Mouse (Mus musculus) retina, postnatal 7 days (tissue): ENCODE results near the gene Tmem132d.
"Not testable (repeated sequence)": the region's sequence is repeated elsewhere in the genome, so short reads cannot be mapped to it uniquely, and the experiment has no call there.

Experiments used
- DNase-seq: peaks from one replicate; pipeline ENCODE4 v3.0.0-alpha.2; 2012; ENCODE audit warnings: low read depth, low spot score

Tmem132d gene

DNA sequence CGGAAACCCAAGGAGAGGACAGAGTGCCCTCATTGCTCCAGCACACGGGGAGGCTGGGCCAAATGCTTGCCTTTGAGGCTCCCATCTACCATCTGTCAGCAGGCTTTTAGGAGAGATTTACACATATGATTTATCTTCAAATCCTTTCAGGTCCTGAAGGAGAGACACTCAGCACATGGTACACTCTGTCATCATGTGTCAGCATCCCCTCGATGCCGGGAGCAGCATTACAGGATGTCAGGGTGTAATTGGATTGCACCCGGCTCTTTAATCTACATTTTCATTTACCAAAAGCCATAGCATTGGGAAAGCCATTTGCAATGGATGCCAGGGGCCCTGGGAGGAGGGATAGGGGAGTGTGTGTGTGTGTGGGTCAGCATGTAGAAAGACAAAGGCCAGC is 651.7 kb downstream of the Tmem132d start:
- DNase-seq = peak; percentile 9

DNA sequence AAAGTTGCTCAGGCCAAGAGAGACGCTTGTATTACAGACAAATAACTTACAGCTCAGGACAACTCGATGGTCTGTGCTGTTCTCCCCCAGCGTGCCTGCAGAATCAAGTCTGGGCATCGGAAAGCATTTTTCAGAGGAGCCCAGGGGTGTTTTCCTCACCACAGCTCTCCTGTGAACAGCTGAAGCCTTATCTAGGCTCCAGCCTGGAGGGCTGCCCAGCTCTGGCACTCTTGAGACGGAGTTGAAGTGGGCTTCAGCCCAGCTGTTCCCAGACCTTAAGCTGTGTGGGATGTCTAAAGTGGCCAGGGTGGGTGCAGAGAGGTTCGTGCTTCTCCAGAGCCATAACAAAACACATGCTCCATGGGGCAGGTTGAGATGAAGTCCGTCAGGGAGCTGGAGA is 657.1 kb downstream of the Tmem132d start:
- DNase-seq = no peak

DNA sequence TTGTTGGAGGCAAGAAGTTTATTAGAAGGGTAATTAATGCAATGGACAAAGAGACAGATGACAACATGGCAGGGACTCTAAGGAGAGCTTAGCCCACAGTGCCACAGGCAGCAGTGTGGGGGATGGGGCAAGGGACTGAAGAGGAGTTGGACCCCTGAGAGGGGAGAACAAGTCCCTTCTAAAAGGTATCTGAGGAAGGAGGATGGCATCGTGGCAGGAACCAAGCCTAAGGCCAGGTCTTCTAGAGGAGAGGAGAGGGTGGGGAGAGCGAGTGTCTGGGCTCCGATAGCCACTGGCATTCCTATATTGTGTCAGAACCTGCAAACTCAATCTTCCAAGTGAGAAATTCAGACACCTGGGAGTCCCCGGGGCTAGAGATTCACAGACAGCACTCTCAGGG is 674.3 kb downstream of the Tmem132d start:
- DNase-seq = no peak

DNA sequence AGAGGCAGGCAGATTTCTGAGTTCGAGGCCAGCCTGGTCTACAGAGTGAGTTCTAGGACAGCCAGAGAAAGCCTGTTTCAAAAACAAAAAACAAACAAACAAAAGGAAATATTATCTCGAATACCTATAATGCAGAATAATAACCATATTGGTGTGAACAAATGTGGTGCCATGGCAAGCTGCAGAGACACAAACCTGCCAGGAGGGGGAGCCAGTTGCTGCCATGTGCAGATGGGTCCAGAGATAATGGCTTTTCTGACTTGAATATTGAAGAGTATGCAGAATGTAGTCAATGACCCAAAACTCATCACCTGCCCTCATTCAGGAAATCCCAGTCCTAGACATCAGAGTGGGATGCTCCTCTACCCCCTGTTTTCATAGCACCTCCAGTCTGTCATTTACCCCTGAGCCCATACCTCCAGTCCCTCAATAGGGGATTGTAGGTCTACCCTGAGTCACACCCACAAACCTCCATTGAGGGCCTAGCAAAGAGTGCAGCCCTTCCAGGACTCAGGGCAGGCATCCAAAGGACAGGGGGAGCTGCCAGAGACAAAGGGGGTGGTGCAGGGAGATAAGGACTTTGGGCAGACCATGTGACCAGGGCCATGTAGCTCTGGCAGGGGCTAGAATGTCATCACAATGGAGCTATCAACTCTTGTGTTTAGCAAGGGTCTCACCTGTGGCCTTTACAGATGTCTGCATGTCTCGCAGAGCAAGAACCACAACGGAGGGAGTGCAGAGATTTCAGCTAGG is 676.0 kb downstream of the Tmem132d start:
- no peak for DNase-seq

DNA sequence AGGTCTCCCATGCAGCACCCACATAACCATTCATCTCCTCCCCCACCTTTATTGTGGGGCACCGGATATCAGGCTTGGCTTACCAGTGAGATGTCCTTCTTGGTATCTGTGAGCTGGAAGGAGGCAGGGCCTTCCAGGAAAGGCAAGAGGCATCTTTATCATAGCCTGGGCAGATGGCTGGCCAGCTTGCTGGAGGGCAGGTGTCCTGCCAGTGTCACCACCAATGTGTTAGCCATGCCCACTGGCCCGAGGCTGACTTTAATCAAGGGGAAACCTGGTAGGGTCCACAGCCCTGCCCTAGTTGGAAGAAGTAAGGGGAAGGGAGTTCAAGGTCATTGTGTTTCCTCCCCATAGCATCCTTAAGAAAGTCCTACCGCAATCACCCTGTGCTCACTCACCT is 676.9 kb downstream of the Tmem132d start:
- DNase-seq = no peak

DNA sequence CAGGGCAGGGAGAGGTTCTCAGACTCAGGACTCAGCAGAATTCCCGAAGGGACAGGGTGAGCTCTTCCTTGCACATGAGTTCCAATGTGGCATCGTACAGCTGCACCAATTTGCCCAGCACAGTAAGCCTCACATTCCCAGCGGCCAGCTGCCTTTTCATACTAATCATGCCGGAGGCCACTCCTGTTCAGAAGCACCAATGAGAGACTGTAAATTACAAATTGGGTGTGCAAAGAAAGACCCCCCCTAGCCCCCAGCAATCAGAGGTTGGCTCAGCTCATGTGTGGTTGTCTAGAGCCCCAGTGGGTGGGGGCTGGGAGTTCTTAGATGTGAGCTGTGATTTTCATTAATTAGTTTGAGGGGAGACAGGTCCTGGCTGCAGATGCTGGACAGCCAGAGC is 677.3 kb downstream of the Tmem132d start:
- DNase-seq = no peak

DNA sequence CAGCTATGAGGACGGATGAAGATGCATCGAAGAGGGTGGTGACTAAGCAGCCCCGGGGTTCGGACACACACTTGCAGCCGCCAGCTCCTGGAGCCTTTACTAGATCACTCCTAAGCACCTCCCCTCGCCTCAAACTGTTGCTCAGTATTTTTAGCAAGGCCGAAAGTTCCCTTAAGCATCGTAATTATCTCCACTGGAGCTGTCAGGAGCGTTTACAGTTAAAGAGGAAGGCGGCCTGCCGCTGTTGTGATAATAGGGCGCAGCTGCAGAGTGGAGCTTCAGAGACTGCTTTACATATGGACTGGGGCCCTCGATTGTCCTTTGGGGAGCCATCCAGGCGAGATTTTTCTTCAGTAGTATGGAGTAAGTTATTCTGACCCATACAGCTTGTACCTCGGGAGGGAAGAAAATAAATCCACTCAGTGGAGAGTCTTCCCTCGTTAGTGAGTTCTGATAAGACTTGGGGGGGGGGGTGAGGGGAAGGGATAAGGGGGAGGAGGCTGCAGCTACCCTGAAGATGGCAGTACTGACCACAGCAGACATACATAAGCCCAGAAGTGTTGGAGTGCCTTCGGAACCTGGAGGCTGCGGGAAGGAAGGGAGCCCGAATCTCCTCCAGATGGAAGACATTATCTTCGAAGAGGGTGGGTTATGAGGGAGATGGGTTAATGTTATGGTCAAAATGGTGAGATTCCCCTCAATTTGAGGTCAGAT is 681.5 kb downstream of the Tmem132d start:
- DNase-seq = no peak

DNA sequence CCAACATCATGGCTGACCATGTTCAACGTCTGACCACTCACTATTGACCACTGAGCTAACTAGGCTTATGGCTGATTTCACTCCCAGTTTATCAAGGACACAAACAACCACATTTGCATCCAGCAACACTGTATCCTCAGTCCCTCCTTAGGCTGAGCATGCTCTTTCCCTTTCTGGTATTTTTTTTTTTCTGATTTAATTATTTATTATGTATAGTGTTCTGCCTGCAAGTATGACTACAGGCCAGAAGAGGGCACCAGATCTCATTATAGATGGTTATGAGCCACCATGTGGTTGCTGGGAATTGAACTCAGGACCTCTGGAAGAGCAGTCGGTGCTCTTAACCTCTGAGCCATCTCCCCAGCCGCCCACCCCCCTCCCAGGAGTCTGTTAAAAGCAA is 683.3 kb downstream of the Tmem132d start:
- not testable (repeated sequence) for DNase-seq

DNA sequence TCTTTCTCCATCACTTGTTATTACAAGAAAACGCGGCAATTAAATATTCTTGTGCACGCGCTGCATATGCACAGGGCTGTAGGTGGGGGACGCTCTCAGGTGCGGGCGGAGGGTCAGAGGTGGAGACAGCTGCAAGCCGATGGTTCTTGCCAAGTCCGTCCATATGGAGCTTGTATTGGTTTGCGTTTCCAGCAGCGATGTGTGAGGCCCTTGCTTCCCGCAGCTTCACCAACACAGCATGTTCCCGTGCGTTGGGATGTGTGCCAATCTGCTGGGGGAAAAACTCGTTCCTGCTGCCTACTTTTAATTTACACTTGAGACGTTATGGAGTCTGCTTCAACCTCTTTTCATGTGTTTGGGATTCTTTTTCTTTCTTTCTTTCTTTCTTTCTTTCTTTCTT is 691.5 kb downstream of the Tmem132d start:
- DNase-seq = no peak
